Mouse (Mus musculus) liver, embryonic 15.5 days (tissue): ENCODE data around the gene Dpm3. TPM values are rescaled to one million over a fixed set of nuclear protein-coding genes. Genes with fewer than 3 reads are reported as not detected.
"Not testable (repeated sequence)": the region's sequence is repeated elsewhere in the genome, so short reads cannot be mapped to it uniquely, and the experiment has no call there.

ENCODE experiments used
- ATAC-seq: fragments of 200-750 bp; cut with Nextera tagmentation; 2 replicates; pipeline ENCODE4 v1.8.0; 2017; ENCODE audit warnings: moderate number of reproducible peaks, mild to moderate bottlenecking, moderate library complexity; ENCODE audit not compliant: insufficient read depth
- H3K27ac ChIP-seq: fragments of 300-500 bp; sonication (generic); replicated peaks from 2 replicates; pipeline ENCODE4 v1.5.1; 2015; ENCODE audit warnings: mild to moderate bottlenecking, inconsistent platforms
- H3K27me3 ChIP-seq: fragments of 300-500 bp; sonication (generic); 2 replicates; pipeline ENCODE4 v1.6.1; 2015; ENCODE audit warnings: mild to moderate bottlenecking, inconsistent platforms
- H3K36me3 ChIP-seq: fragments of 300-500 bp; sonication (generic); replicated peaks from 2 replicates; pipeline ENCODE4 v1.6.1; 2015; ENCODE audit warnings: moderate library complexity, mild to moderate bottlenecking, inconsistent platforms
- H3K4me1 ChIP-seq: fragments of 300-500 bp; sonication (generic); replicated peaks from 2 replicates; pipeline ENCODE4 v1.6.1; 2015; ENCODE audit warnings: inconsistent platforms
- H3K4me2 ChIP-seq: fragments of 300-500 bp; sonication (generic); 2 replicates; pipeline ENCODE4 v1.6.1; 2015; ENCODE audit warnings: moderate library complexity, mild to moderate bottlenecking, inconsistent platforms
- H3K4me3 ChIP-seq: fragments of 300-500 bp; sonication (generic); replicated peaks from 2 replicates; pipeline ENCODE4 v1.5.1; 2015; ENCODE audit warnings: mild to moderate bottlenecking, inconsistent platforms
- H3K9ac ChIP-seq: fragments of 300-500 bp; sonication (generic); 2 replicates; pipeline ENCODE4 v1.6.1; 2015; ENCODE audit warnings: moderate library complexity, mild to moderate bottlenecking, inconsistent platforms
- H3K9me3 ChIP-seq: fragments of 300-500 bp; sonication (generic); replicated peaks from 2 replicates; pipeline ENCODE4 v1.6.1; 2016; ENCODE audit warnings: inconsistent platforms
- WGBS: fragments of 180-500 bp; shearing (Covaris S2); methylation state at CpG from one replicate; pipeline ENCODE4 v1.1.7; 2015; ENCODE audit warnings: mixed read lengths; ENCODE audit not compliant: insufficient replicate concordance; 5-methylcytosine and 5-hydroxymethylcytosine counted together
- polyA plus RNA-seq: library from polyadenylated mRNA; unstranded; fragments of >200 nt; fragmentation: Nextera tagmentation; extraction: Ambion mirVana; gene quantifications from 2 replicates; pipeline ENCODE4 v1.2.1, GENCODE M21; 2015

Gene Dpm3
- 45.4 and 54.4 TPM in 2 replicates for polyA plus RNA-seq

DNA sequence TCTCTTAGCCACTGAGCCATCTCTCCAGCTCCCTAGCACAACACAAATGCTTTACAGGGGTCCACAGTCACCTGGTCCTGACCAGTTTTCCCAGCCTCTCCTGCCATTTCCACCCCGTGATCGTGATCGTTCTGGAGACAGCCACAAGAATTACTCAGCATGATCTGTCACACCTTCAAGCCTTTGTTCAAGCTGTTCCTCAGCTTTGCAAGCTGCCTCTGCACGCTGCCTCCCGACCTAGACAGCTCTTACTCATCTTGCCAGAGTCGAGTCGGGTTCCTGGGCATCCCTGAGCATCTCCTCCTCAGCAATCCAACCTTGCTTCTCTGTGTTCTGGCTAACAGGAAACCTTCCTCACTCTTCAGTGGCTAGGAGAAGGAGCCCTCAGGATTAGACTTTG, at the start of gene Dpm3:
Dpm3 (plus strand) TSS at position 283 of the 400 bp plus-strand sequence.
- H3K4me3 ChIP-seq = no peak within 1 kb of the TSS
- no peaks in the 10 kb centered on the region for H3K9me3 ChIP-seq
- no peak within 1 kb of the TSS for H3K27ac ChIP-seq
- peaks cover 5% of the 10 kb centered on the region for H3K4me1 ChIP-seq
- H3K36me3 ChIP-seq = no peaks in the 10 kb centered on the region
- H3K4me2 ChIP-seq = no peak within 1 kb of the TSS
- peaks cover 36% of the 10 kb centered on the region for H3K27me3 ChIP-seq
- no peak within 1 kb of the TSS for H3K9ac ChIP-seq
- 46% methylated on average over 7 of the region's 7 CpGs for WGBS
- ATAC-seq = no peak

DNA sequence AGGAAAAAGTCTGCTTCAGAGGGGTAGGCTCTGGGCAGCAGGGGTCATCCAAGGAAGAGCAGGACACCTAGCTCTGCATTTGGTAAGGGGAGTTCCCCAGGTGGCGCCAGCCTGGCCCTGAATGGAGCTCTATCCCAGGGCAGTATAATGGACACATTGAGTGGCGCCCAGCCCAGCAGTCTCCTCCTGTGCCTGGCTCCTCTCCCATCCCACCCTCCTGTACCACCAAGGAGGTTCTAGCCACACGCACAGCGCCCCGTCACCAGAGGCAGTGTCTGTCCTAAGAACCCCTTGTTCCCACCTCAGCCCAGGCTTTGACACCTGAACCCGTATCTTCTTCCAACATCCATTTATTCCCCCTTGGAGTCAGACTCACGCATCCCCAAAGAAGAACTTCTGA, 49.4 kb upstream of the Dpm3 start:
- H3K4me2 ChIP-seq = no peak overlapping the region
- peaks cover 2% of the 10 kb centered on the region; the same call in 1 of the 2 replicates for H3K27me3 ChIP-seq
- no peak overlapping the region for H3K4me3 ChIP-seq
- peaks cover 60% of the 10 kb centered on the region for H3K36me3 ChIP-seq
- no peak overlapping the region for H3K9ac ChIP-seq
- H3K27ac ChIP-seq = no peak overlapping the region
- H3K9me3 ChIP-seq = no peaks in the 10 kb centered on the region
- ATAC-seq = no peak
- WGBS = 77% methylated on average over 7 of the region's 7 CpGs
- peaks cover 23% of the 10 kb centered on the region for H3K4me1 ChIP-seq

GRCm38 (mm10) chr3:89210162-89210561, 49.0 kb upstream of the Dpm3 start:
- 74% methylated on average over 13 of the region's 13 CpGs for WGBS
- ATAC-seq = no peak
- Histone ChIP-seq H3K9ac (no peak overlapping the region), H3K27ac (no peak overlapping the region), H3K4me1 (peaks cover 28% of the 10 kb centered on the region), H3K27me3 (peaks cover 7% of the 10 kb centered on the region; the same call in 1 of the 2 replicates), H3K36me3 (peaks cover 58% of the 10 kb centered on the region), H3K4me2 (no peak overlapping the region), H3K4me3 (no peak overlapping the region), H3K9me3 (no peaks in the 10 kb centered on the region)

- no peak overlapping the region for H3K4me2 ChIP-seq
- peaks cover 12% of the 10 kb centered on the region for H3K27me3 ChIP-seq
- peaks cover 52% of the 10 kb centered on the region for H3K36me3 ChIP-seq
- 65% methylated on average over 7 of the region's 7 CpGs for WGBS
- no peaks in the 10 kb centered on the region for H3K9me3 ChIP-seq
- peaks cover 33% of the 10 kb centered on the region for H3K4me1 ChIP-seq
- H3K4me3 ChIP-seq = no peak overlapping the region
- no peak for ATAC-seq
- no peak overlapping the region for H3K9ac ChIP-seq
- no peak overlapping the region for H3K27ac ChIP-seq
These were observed 48.4 kb upstream of the Dpm3 start for GRCm38 (mm10) chr3:89210731-89211130.

DNA sequence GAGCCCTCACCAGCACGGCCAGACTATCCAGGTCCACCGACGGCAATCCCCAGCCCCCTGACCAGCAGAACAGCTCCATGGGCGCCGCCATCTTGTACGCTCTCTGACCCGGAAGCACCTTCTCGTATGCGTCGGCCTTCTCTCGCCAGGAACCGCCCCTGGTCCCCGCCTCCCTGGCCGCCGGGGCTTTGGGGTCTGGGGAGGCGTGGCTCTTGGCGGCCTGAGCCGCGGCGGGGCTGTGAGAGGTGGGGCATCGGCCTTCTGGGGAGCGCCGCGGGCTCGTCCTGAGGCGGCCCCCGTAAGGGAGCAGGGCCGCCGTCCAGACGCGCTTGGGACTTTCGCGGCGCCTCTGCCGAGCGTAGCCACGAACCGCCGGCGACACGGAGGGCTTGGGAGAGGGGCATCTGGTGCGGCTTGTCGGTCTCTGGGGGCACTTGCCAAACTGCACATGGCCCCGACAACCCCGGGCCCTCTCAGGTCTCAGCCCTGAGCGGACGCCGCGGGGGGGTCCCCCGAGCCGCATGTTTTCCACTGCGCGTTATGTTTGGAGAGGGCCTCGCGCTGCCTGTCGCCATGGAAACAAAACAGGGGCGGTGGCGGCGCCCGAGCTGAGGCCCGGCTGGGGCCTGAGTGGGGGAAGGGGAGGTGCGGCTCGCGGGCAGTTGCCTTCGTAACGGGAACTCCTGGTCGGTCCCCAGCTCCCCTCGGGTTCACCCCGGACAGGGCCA, 45.2 kb upstream of the Dpm3 start:
- under 1% methylated on average over 69 of the region's 69 CpGs for WGBS
- peak; percentile 87 for ATAC-seq
- Histone ChIP-seq H3K4me2 (peak overlapping the region; percentile 98), H3K9ac (peak overlapping the region; percentile 73), H3K9me3 (no peaks in the 10 kb centered on the region), H3K27ac (peak overlapping the region; percentile 71), H3K4me3 (peak overlapping the region; percentile 88), H3K4me1 (peaks cover 37% of the 10 kb centered on the region), H3K27me3 (peaks cover 26% of the 10 kb centered on the region), H3K36me3 (peaks cover 23% of the 10 kb centered on the region)

DNA sequence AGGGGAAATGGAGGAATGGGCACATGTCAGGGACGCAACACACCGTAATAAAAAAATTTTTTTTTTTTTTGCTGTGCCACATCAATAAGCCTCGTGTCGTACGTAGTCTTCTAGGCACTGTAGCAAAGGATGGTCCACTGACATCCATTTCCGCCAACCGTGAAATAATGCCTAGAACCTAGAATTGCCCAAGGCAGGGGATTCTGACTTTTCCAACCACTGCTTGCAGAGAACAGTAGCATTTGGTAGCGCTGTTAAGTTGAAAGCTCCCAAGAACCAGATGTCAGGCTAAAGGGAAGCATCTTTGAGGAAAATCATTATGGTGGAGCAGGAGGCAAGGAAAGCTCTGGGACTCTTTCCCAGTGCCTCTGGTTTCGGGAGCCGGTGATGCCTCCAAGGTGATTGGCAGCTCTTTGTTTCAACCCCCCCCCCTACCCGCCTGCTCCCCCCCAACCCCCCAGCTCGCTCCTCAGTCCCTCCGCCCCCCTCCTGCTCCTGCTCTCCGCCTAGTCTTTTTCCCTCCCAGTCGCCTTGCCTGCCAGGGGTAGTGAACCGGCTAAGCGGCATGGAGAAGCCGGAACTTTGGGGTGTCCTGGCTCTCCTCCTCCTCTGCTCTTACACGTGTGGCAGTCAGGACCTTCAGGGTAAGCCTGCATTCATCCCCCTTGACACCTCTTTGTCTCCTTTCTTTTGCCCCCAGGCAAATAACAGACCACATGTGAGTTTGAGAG, 44.3 kb upstream of the Dpm3 start, which contains the start of gene Thbs3:
Thbs3 (plus strand) TSS at position 500 of the 731 bp plus-strand sequence.
- Histone ChIP-seq H3K36me3 (peaks cover 15% of the 10 kb centered on the region), H3K4me3 (peak within 1 kb of the TSS; percentile 88), H3K9me3 (no peaks in the 10 kb centered on the region), H3K27me3 (peaks cover 34% of the 10 kb centered on the region), H3K27ac (peak within 1 kb of the TSS; percentile 71), H3K9ac (peak within 1 kb of the TSS; percentile 73), H3K4me1 (peaks cover 37% of the 10 kb centered on the region), H3K4me2 (peak within 1 kb of the TSS; percentile 98)
- 3% methylated on average over 19 of the region's 19 CpGs for WGBS
- no peak for ATAC-seq

GRCm38 (mm10) chr3:89215853-89216252, 43.3 kb upstream of the Dpm3 start:
- no peaks in the 10 kb centered on the region for H3K9me3 ChIP-seq
- no peak overlapping the region for H3K9ac ChIP-seq
- ATAC-seq = peak; percentile 9; the same call in 1 of the 2 replicates
- no peak overlapping the region for H3K27ac ChIP-seq
- H3K27me3 ChIP-seq = peaks cover 40% of the 10 kb centered on the region
- peak overlapping the region; percentile 98 for H3K4me2 ChIP-seq
- 1% methylated on average over 6 of the region's 6 CpGs for WGBS
- H3K4me3 ChIP-seq = peak overlapping the region; percentile 88; the same call in 1 of the 2 replicates
- H3K36me3 ChIP-seq = peaks cover 6% of the 10 kb centered on the region; the same call in 1 of the 2 replicates
- peaks cover 37% of the 10 kb centered on the region for H3K4me1 ChIP-seq

DNA sequence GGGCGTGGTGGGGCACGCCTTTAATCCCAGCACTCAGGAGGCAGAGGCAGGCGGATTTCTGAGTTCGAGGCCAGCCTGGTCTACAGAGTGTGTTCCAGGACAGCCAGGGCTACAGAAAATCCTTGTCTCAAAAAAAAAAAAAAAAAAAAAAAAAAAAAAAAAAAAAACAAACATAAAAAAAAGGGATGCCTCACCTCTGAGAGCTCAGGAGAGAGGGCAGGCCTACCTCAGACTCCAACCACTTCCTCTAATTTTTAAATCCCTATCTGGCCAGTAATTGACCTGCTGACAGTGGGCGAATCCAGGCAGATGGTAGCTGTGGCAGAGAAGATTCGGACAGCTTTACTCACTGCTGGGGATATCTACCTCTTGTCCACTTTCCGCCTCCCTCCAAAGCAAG, 42.8 kb upstream of the Dpm3 start:
- peaks cover 37% of the 10 kb centered on the region for H3K4me1 ChIP-seq
- not testable (repeated sequence) for H3K36me3 ChIP-seq, H3K27ac ChIP-seq, H3K9me3 ChIP-seq, ATAC-seq, H3K9ac ChIP-seq, H3K4me2 ChIP-seq, H3K4me3 ChIP-seq
- 61% methylated on average over 7 of the region's 7 CpGs for WGBS
- peaks cover 46% of the 10 kb centered on the region for H3K27me3 ChIP-seq

- Histone ChIP-seq H3K27me3 (peaks cover 62% of the 10 kb centered on the region), H3K9me3 (no peaks in the 10 kb centered on the region), H3K4me1 (peaks cover 24% of the 10 kb centered on the region), H3K27ac (no peak overlapping the region), H3K36me3 (no peaks in the 10 kb centered on the region), H3K4me3 (no peak overlapping the region), H3K4me2 (no peak overlapping the region), H3K9ac (no peak overlapping the region)
- no peak for ATAC-seq
- 55% methylated on average over 1 of the region's 1 CpGs for WGBS
These were observed 40.9 kb upstream of the Dpm3 start for GRCm38 (mm10) chr3:89218271-89218670.

- Histone ChIP-seq H3K4me3 (no peak overlapping the region), H3K36me3 (no peaks in the 10 kb centered on the region), H3K9me3 (no peaks in the 10 kb centered on the region), H3K27me3 (peaks cover 75% of the 10 kb centered on the region), H3K27ac (no peak overlapping the region), H3K4me1 (peaks cover 16% of the 10 kb centered on the region), H3K4me2 (no peak overlapping the region), H3K9ac (no peak overlapping the region)
- WGBS = 27% methylated on average over 8 of the region's 8 CpGs
- ATAC-seq = no peak
These were observed 39.6 kb upstream of the Dpm3 start for GRCm38 (mm10) chr3:89219546-89219945.

- no peak for ATAC-seq
- no peaks in the 10 kb centered on the region for H3K36me3 ChIP-seq
- no peaks in the 10 kb centered on the region for H3K4me1 ChIP-seq
- H3K9ac ChIP-seq = no peak overlapping the region
- 62% methylated on average over 5 of the region's 5 CpGs for WGBS
- no peaks in the 10 kb centered on the region for H3K9me3 ChIP-seq
- no peak overlapping the region for H3K4me3 ChIP-seq
- H3K27me3 ChIP-seq = peaks cover 75% of the 10 kb centered on the region
- H3K27ac ChIP-seq = no peak overlapping the region
- no peak overlapping the region for H3K4me2 ChIP-seq
These were observed 38.0 kb upstream of the Dpm3 start for GRCm38 (mm10) chr3:89221167-89221566.
